Mouse (Mus musculus): ENCODE data around the gene Hoxb13. TPM values are rescaled to one million over a fixed set of nuclear protein-coding genes. Genes with fewer than 3 reads are reported as not detected.

Hoxb13 gene
- polyA plus RNA-seq, 1 experiment: not detected

- DNase-seq (ENCODE audit: low read depth): no peak
- TF ChIP-seq CTCF (IDR thresholded peaks at IDR 0.05; ENCODE audit: borderline replicate concordance, extremely low read depth, insufficient read depth, insufficient read length) (no peak), POLR2A (IDR thresholded peaks at IDR 0.05; ENCODE audit: borderline replicate concordance, extremely low read depth, insufficient read depth, insufficient read length, poor library complexity, severe bottlenecking) (no peak)
Measured at GRCm38 (mm10) chr11:96174881-96175280, 19.2 kb upstream of the Hoxb13 start.

DNA sequence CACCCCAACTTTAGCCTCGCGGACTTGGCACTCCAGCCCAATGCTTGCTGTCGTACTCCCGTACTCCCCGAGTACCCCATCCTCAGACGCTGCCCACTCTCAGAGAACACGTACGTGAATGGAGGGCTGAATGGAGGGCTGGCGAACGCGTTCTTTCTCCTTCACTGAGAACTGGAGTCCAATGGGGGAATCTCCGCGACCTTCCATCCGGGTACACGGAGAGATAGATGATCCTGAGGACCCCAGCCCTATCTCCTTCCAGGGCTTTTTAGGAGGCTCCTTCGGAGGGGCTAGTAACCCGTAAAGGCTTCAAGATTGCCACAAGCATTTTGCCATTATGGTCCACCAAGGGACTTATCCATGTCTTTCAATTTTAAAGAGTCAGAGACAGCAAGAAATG lies 18.6 kb upstream of the Hoxb13 start:
- no peak for TF ChIP-seq CTCF (IDR thresholded peaks at IDR 0.05; ENCODE audit: borderline replicate concordance, extremely low read depth, insufficient read depth, insufficient read length)
- no peak for TF ChIP-seq POLR2A (IDR thresholded peaks at IDR 0.05; ENCODE audit: borderline replicate concordance, extremely low read depth, insufficient read depth, insufficient read length, poor library complexity, severe bottlenecking)
- no peak for DNase-seq (ENCODE audit: low read depth)

DNA sequence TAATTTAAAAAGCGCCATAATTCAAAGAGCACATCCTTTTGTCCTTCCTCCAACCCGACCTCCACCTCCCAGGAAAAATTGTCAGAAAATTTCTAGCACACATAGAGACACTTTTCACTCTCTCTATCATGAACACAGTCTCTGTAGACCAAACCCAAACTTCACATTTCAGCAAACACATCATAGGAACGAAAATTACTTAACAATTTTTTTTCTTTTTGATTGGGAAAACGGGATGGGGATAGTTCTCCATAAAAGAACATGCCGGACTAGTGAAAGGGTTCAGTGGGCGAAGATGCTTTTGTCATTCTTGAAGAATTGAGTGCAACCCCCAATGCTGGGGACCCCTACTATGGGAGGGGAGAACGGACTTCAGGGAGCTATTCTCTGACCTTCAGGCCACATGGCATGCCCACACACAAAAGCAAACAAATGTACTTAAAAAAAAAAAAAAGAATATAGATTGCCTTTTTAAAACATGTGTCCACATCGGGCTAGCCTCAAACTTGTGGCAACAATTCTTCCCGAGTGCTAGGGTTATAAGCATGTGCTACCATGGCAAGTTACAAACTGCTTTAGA lies 18.1 kb upstream of the Hoxb13 start:
- no peak for DNase-seq (ENCODE audit: low read depth)

GRCm38 (mm10) chr11:96176841-96177240 lies 17.3 kb upstream of the Hoxb13 start:
- DNase-seq (ENCODE audit: low read depth): no peak
- TF ChIP-seq CTCF (IDR thresholded peaks at IDR 0.05; ENCODE audit: borderline replicate concordance, extremely low read depth, insufficient read depth, insufficient read length): no peak
- no peak for TF ChIP-seq POLR2A (IDR thresholded peaks at IDR 0.05; ENCODE audit: borderline replicate concordance, extremely low read depth, insufficient read depth, insufficient read length, poor library complexity, severe bottlenecking)

More for the DNA sequence above, 18.1 kb upstream of the Hoxb13 start:
- TF ChIP-seq POLR2A (IDR thresholded peaks at IDR 0.05; ENCODE audit: borderline replicate concordance, extremely low read depth, insufficient read depth, insufficient read length, poor library complexity, severe bottlenecking) (no peak), CTCF (IDR thresholded peaks at IDR 0.05; ENCODE audit: borderline replicate concordance, extremely low read depth, insufficient read depth, insufficient read length) (no peak)

- no peak for DNase-seq (ENCODE audit: low read depth)
- TF ChIP-seq POLR2A (IDR thresholded peaks at IDR 0.05; ENCODE audit: borderline replicate concordance, extremely low read depth, insufficient read depth, insufficient read length, poor library complexity, severe bottlenecking) (no peak), CTCF (IDR thresholded peaks at IDR 0.05; ENCODE audit: borderline replicate concordance, extremely low read depth, insufficient read depth, insufficient read length) (no peak)
Measured at GRCm38 (mm10) chr11:96177546-96178174, 16.5 kb upstream of the Hoxb13 start.

GRCm38 (mm10) chr11:96178356-96178755 lies 15.8 kb upstream of the Hoxb13 start:
- TF ChIP-seq POLR2A (IDR thresholded peaks at IDR 0.05; ENCODE audit: borderline replicate concordance, extremely low read depth, insufficient read depth, insufficient read length, poor library complexity, severe bottlenecking): no peak
- TF ChIP-seq CTCF (IDR thresholded peaks at IDR 0.05; ENCODE audit: borderline replicate concordance, extremely low read depth, insufficient read depth, insufficient read length): no peak
- no peak for DNase-seq (ENCODE audit: low read depth)

DNA sequence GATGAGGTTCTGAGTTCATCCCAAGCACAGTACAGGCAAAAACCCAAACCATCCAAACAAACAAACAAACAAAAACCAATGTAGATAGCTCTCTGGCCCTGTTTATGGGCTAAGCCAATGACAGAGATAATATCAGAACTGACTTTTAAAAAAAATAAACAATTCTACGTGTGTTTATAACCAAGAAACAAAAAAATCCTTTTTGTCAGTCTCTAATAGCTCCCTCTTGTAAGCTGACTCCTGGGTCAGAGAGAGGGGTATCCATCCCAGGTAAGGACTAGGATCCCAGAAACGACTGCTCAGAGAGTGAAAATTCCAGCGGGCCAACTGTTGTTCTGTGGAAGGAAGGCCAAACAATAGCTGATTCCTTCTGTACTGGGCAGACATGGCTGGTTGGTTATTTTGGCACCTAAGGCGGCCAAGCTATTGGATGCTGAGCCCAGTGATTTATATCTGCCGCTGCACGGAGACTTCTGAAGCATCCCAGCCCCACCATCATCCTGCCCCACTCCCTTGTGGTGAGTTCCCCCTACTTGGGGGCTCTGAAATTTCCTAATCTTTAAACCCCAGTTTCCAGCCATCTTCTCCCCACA lies 15.1 kb upstream of the Hoxb13 start:
- TF ChIP-seq POLR2A (IDR thresholded peaks at IDR 0.05; ENCODE audit: borderline replicate concordance, extremely low read depth, insufficient read depth, insufficient read length, poor library complexity, severe bottlenecking) (no peak), CTCF (IDR thresholded peaks at IDR 0.05; ENCODE audit: borderline replicate concordance, extremely low read depth, insufficient read depth, insufficient read length) (no peak)
- DNase-seq (ENCODE audit: low read depth): no peak

GRCm38 (mm10) chr11:96181061-96181460 lies 13.1 kb upstream of the Hoxb13 start:
- no peak for DNase-seq (ENCODE audit: low read depth)

DNA sequence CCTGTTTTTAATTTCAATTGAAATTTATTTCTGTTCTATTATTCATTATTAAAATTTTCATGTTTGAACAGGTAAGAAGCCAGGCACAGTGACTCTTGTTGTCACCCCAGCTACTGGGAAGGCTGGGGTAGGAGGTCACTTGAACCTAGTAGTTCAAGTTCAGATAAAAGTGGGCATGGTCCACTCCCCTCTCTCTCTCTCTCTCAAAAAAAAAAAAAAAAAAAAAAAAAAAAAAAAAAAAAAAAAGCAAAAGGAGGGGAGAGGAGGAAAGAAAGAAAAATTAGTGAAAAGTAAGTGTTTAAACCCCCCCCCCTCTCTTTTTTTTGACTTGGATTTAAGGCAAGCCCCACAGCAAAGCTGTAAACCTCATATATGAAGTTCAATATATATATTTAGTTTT lies 9.9 kb upstream of the Hoxb13 start:
- TF ChIP-seq POLR2A (IDR thresholded peaks at IDR 0.05; ENCODE audit: borderline replicate concordance, extremely low read depth, insufficient read depth, insufficient read length, poor library complexity, severe bottlenecking) (no peak), CTCF (IDR thresholded peaks at IDR 0.05; ENCODE audit: borderline replicate concordance, extremely low read depth, insufficient read depth, insufficient read length) (no peak)

More at GRCm38 (mm10) chr11:96181061-96181460, 13.1 kb upstream of the Hoxb13 start:
- TF ChIP-seq POLR2A (IDR thresholded peaks at IDR 0.05; ENCODE audit: borderline replicate concordance, extremely low read depth, insufficient read depth, insufficient read length, poor library complexity, severe bottlenecking) (no peak), CTCF (IDR thresholded peaks at IDR 0.05; ENCODE audit: borderline replicate concordance, extremely low read depth, insufficient read depth, insufficient read length) (no peak)

DNA sequence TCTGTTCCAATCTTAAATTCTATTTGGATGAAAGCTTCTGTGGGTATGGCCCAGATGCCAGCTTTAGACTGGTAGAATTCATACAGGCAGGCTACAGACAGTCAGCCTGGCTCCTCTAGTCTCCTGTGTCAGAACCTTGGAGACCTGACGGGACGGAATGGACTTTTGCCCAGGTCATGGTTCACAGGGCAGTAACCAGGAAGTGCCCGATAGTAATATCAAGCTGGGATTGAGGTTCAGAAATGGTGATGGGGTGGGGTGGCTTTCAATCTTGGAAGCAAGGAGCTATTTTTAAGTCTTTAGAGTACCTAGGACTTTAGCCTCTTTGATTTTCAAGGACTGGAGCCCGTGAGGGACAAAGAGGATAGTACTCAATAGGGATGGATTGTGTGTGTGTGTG lies 6.8 kb upstream of the Hoxb13 start:
- TF ChIP-seq CTCF (IDR thresholded peaks at IDR 0.05; ENCODE audit: borderline replicate concordance, extremely low read depth, insufficient read depth, insufficient read length) (no peak), POLR2A (IDR thresholded peaks at IDR 0.05; ENCODE audit: borderline replicate concordance, extremely low read depth, insufficient read depth, insufficient read length, poor library complexity, severe bottlenecking) (no peak)
- no peak for DNase-seq (ENCODE audit: low read depth)

More for the DNA sequence above, 9.9 kb upstream of the Hoxb13 start:
- DNase-seq (ENCODE audit: low read depth): no peak

DNA sequence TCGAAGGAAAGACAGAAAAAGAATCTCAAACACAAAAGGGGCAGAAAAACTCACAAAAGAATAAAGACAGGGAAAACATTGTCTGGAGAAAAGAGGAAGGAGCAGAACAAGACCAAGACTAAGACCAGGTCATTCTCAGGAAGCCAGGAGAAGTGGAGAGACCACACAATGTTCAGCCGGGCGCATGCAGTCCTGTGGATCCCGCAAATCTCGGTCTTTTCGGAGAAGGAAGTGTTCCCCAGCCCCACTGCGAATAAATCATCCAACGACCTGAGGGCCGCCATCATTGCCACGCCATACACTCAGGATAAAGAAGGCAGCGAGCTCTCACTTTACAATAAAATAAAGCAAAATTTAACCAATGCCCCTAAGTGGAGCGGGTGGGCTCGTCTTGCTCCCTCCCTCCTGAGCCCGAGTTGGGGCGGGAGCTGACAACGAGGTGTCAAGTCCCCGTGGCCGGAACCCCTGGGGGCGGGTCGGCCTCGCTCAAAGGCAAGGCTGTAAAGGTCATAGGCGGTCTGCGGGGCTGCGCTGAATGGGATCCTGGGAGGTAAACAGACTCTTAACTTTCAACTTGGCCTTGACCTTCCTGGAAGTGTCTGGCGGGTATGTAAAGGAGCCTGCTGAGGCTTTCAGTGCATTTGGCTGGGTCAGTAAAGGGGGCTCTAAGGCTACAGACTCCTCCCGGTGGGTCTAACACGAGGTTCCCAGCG lies 4.2 kb upstream of the Hoxb13 start:
- no peak for TF ChIP-seq POLR2A (IDR thresholded peaks at IDR 0.05; ENCODE audit: borderline replicate concordance, extremely low read depth, insufficient read depth, insufficient read length, poor library complexity, severe bottlenecking)
- no peak for DNase-seq (ENCODE audit: low read depth)
